Mouse (Mus musculus) erythroblast, embryonic 14.5 days (primary cell): ENCODE measurements around the gene Nek8.

Experiments
- GATA1 ChIP-seq: IDR thresholded peaks from 2 replicates; pipeline ENCODE4 v1.6.1; 2012; ENCODE audit warnings: low read length, inconsistent platforms, mixed read lengths
- TAL1 ChIP-seq: IDR thresholded peaks from 3 replicates; pipeline ENCODE4 v1.6.1; 2012; ENCODE audit warnings: low read length, inconsistent platforms, mixed read lengths

- TF ChIP-seq GATA1: no peak
- TF ChIP-seq TAL1: no peak
Measured at GRCm38 (mm10) chr11:78188331-78189233, 12.1 kb upstream of the Nek8 start, which contains the start of gene Rab34.
